Mouse (Mus musculus) intestine, postnatal 0 days (tissue): ENCODE measurements at regions not wholly inside any gene's neighbourhood (a gene's known extent, or its start where the extent isn't known, plus 50 kb on each side); places are given as distances from the start of the nearest gene placed in this dataset.
A peak's percentile ranks its signal among the peaks of the same experiment; 100 is the strongest.

ENCODE experiments used
- ATAC-seq: fragments of 200-750 bp; cut with Nextera tagmentation; 2 replicates; pipeline ENCODE4 v1.8.0; 2017; ENCODE audit warnings: mild to moderate bottlenecking, moderate TSS enrichment, moderate library complexity
- H3K27ac ChIP-seq: fragments of 300-500 bp; sonication (generic); 2 replicates; pipeline ENCODE4 v1.5.1; 2014; ENCODE audit warnings: mild to moderate bottlenecking, low read depth, low read length, moderate library complexity
- H3K27me3 ChIP-seq: fragments of 300-500 bp; sonication (generic); replicated peaks from 2 replicates; pipeline ENCODE4 v1.6.1; 2014; ENCODE audit warnings: low read length, mixed read lengths; ENCODE audit not compliant: control insufficient read depth, insufficient read depth
- H3K36me3 ChIP-seq: fragments of 300-500 bp; sonication (generic); 2 replicates; pipeline ENCODE4 v1.6.1; 2014; ENCODE audit warnings: mild to moderate bottlenecking, moderate library complexity; ENCODE audit not compliant: control insufficient read depth, insufficient read depth
- H3K4me1 ChIP-seq: fragments of 300-500 bp; sonication (generic); replicated peaks from 2 replicates; pipeline ENCODE4 v1.6.1; 2014; ENCODE audit warnings: antibody characterized with exemption, low read length, mixed read lengths; ENCODE audit not compliant: control insufficient read depth, insufficient read depth
- H3K4me2 ChIP-seq: fragments of 300-500 bp; sonication (generic); replicated peaks from 2 replicates; pipeline ENCODE4 v1.6.1; 2014; ENCODE audit warnings: low read depth, mild to moderate bottlenecking, moderate library complexity
- H3K4me3 ChIP-seq: fragments of 300-500 bp; sonication (generic); 2 replicates; pipeline ENCODE4 v1.5.1; 2014; ENCODE audit warnings: low read depth, low read length
- H3K9ac ChIP-seq: fragments of 300-500 bp; sonication (generic); 2 replicates; pipeline ENCODE4 v1.6.1; 2014; ENCODE audit warnings: mild to moderate bottlenecking, low read depth, low read length
- H3K9me3 ChIP-seq: fragments of 300-500 bp; sonication (generic); 2 replicates; pipeline ENCODE4 v1.6.1; 2016; ENCODE audit warnings: mixed run types; ENCODE audit not compliant: control insufficient read depth
- CTCF ChIP-seq: sonication (generic); IDR thresholded peaks from 2 replicates; pipeline ENCODE4 v1.5.1; 2016; ENCODE audit warnings: low read depth, mild to moderate bottlenecking, control low read depth, antibody characterized with exemption, moderate library complexity
- WGBS: fragments of 180-500 bp; shearing (Covaris S2); extraction: QIAGEN DNeasy Blood & Tissue Kit; methylation state at CpG from one replicate; pipeline ENCODE4 v1.1.7; 2014; 5-methylcytosine and 5-hydroxymethylcytosine counted together

- 0 out of 2 replicates have a peak, but pooled peaks cover 5% of the 10 kb centered on the region for H3K4me1 ChIP-seq
- ATAC-seq, result no peak
- H3K4me2 ChIP-seq, result no peak overlapping the region
- H3K27me3 ChIP-seq, result no peaks in the 10 kb centered on the region
- no peak for TF ChIP-seq CTCF
- WGBS, result 78% methylated on average over 6 of the region's 6 CpGs
- no peak overlapping the region for H3K27ac ChIP-seq
- no peak overlapping the region for H3K9ac ChIP-seq
- no peaks in the 10 kb centered on the region for H3K9me3 ChIP-seq
- H3K36me3 ChIP-seq, result no peaks in the 10 kb centered on the region
- H3K4me3 ChIP-seq, result no peak overlapping the region
These were observed 223.1 kb upstream of the Shh start for GRCm38 (mm10) chr5:28690110-28690509.

DNA sequence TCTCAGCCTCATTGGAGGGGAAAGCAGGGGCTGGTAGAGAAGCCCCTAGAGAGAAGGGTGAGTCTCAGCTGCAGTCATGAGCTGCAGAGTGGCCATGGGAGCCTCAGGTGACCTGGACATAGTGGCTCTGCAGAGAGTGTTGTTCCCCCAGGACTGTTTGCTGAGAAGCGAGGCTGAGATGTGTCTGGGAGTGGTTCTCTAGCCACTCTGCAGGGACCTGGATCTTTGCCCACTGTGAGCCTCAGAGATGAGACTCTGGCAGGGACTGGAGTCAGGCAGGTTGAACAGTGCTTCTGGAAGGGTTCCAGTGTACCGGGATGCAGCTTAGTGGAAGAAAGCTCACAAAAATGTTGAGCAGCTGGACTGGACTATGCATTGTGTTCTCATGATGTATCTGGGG lies 222.6 kb upstream of the Shh start:
- Histone ChIP-seq H3K36me3 (no peaks in the 10 kb centered on the region), H3K4me3 (no peak overlapping the region), H3K4me2 (no peak overlapping the region), H3K4me1 (0 out of 2 replicates have a peak, but pooled peaks cover 5% of the 10 kb centered on the region), H3K27ac (peak overlapping the region; percentile 28; the same call in 1 of the 2 replicates), H3K27me3 (no peaks in the 10 kb centered on the region), H3K9ac (no peak overlapping the region), H3K9me3 (no peaks in the 10 kb centered on the region)
- WGBS, result 41% methylated on average over 2 of the region's 2 CpGs
- TF ChIP-seq CTCF, result no peak
- ATAC-seq, result peak; percentile 32; the same call in 1 of the 2 replicates

DNA sequence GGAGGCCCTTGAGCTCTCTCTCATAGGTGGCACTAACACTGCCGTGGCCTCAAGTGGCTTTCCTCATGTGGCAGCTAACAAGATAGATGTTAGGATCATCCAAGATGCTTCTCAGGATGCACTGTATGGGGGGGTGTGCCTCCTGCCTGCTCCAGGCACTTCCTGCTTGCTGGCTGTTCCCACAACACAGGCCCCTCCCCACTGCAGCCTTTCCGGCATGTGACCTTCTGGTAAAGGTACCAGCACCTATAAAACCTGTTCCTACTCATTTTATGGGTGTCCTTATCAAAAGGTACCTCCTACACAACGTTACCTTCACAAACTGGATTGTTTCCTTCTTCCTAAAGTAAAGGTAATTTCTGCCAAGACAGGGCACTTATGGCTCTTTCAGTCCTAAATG lies 222.1 kb upstream of the Shh start:
- H3K27ac ChIP-seq, result peak overlapping the region; percentile 28; the same call in 1 of the 2 replicates

GRCm38 (mm10) chr5:28682821-28683220 lies 215.8 kb upstream of the Shh start:
- TF ChIP-seq CTCF, result no peak
- no peak overlapping the region for H3K4me2 ChIP-seq
- no peak overlapping the region for H3K27ac ChIP-seq
- H3K27me3 ChIP-seq, result no peaks in the 10 kb centered on the region
- peak; percentile 75 for ATAC-seq
- no peak overlapping the region for H3K4me3 ChIP-seq
- WGBS, result 34% methylated on average over 6 of the region's 6 CpGs
- H3K9me3 ChIP-seq, result no peaks in the 10 kb centered on the region
- no peaks in the 10 kb centered on the region for H3K4me1 ChIP-seq
- no peaks in the 10 kb centered on the region for H3K36me3 ChIP-seq
- no peak overlapping the region for H3K9ac ChIP-seq

More for the DNA sequence above, 222.1 kb upstream of the Shh start:
- H3K4me2 ChIP-seq, result no peak overlapping the region
- H3K9me3 ChIP-seq, result no peaks in the 10 kb centered on the region
- WGBS, result 37% methylated on average over 3 of the region's 3 CpGs
- H3K9ac ChIP-seq, result no peak overlapping the region
- no peaks in the 10 kb centered on the region for H3K27me3 ChIP-seq
- H3K4me3 ChIP-seq, result no peak overlapping the region
- peak; percentile 80 for ATAC-seq
- no peak for TF ChIP-seq CTCF
- no peaks in the 10 kb centered on the region for H3K36me3 ChIP-seq
- H3K4me1 ChIP-seq, result 0 out of 2 replicates have a peak, but pooled peaks cover 5% of the 10 kb centered on the region

DNA sequence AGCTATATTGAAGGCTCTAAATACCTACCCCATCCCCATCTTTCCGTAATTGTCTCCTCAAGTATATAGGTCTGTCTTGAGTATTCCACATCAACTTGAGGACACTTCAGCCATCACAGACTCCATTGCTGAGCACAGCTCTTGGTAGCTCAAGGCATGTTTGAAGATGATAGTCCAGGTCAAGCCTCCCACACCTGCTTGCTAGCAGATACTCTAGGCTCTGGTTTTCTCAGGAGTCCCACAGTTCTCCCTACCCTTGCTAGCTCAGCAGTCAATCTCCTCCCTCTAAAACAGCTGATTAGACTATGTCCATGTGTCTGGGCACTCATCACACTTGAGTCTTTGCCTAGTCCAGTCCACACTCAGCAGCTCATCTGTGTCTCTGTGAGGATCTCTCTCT lies 213.3 kb upstream of the Shh start:
- no peak overlapping the region for H3K27ac ChIP-seq
- H3K36me3 ChIP-seq, result no peaks in the 10 kb centered on the region
- H3K9me3 ChIP-seq, result no peaks in the 10 kb centered on the region
- ATAC-seq, result no peak
- no peak overlapping the region for H3K9ac ChIP-seq
- no peaks in the 10 kb centered on the region for H3K27me3 ChIP-seq
- H3K4me3 ChIP-seq, result no peak overlapping the region
- H3K4me2 ChIP-seq, result no peak overlapping the region
- H3K4me1 ChIP-seq, result no peaks in the 10 kb centered on the region
- 100% methylated on average over 1 of the region's 1 CpGs for WGBS
- TF ChIP-seq CTCF, result no peak

DNA sequence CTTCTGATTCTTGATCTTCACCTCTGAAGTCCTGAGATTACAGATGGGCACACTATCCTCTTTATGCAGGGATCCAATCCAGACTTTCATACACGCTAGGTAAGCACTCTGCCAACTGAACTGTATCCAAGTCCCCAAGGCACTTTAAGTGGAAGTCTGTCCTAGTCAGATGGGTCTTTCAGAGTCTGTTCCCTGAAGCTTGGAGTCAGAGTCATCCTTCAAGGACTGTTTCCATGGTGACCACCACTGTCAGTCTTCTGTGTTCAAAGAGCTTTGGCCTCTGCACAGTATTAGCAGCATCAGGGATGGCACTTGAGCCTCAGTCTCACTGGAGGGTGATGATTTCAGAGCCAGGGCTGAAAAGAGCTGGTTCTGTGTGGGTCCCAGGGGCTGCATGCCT lies 212.7 kb upstream of the Shh start:
- Histone ChIP-seq H3K4me2 (no peak overlapping the region), H3K9ac (no peak overlapping the region), H3K27ac (no peak overlapping the region), H3K4me3 (no peak overlapping the region), H3K36me3 (no peaks in the 10 kb centered on the region), H3K4me1 (no peaks in the 10 kb centered on the region), H3K9me3 (no peaks in the 10 kb centered on the region), H3K27me3 (no peaks in the 10 kb centered on the region)
- no peak for TF ChIP-seq CTCF
- ATAC-seq, result no peak
- WGBS, result 77% methylated on average over 1 of the region's 1 CpGs

DNA sequence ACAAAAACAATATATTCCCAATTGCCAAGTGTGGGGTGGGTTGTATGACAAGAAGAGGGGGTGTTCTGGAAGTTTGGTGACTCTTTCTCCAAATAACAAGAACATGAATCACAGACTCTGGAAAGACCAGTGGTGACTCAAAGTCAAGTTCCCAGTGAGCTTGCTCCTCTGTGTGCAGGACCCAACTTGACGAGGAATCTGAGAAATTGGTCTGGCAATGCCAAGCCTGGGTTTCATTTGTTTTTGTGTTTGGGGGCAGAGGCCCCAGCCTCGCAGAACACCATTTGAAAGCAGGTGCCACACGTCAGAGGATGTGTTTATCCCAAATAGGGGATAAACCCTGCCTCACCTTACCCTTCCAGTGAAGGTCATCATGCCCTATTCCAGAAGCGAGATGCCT lies 163.1 kb upstream of the Shh start:
- H3K4me2 ChIP-seq, result no peak overlapping the region
- H3K27me3 ChIP-seq, result no peaks in the 10 kb centered on the region
- ATAC-seq, result no peak
- no peak overlapping the region for H3K9ac ChIP-seq
- TF ChIP-seq CTCF, result no peak
- WGBS, result 75% methylated on average over 4 of the region's 4 CpGs
- H3K4me1 ChIP-seq, result no peaks in the 10 kb centered on the region
- no peaks in the 10 kb centered on the region for H3K36me3 ChIP-seq
- no peak overlapping the region for H3K27ac ChIP-seq
- no peak overlapping the region for H3K4me3 ChIP-seq
- H3K9me3 ChIP-seq, result no peaks in the 10 kb centered on the region
